Mouse (Mus musculus) MEL (cell line): Measurements from ENCODE around the gene Rnf148. TPM values are rescaled to one million over a fixed set of nuclear protein-coding genes. Genes with fewer than 3 reads are reported as not detected.

Source experiments
- DNase-seq: peaks from one replicate; pipeline ENCODE4 v3.0.0; 2011; ENCODE audit warnings: low read depth, low spot score
- H3K27ac ChIP-seq: 2 replicates; pipeline ENCODE4 v1.5.1; 2012; ENCODE audit warnings: low read depth, mild to moderate bottlenecking, control low read depth, low read length, moderate library complexity; ENCODE audit not compliant: control insufficient read depth
- H3K27me3 ChIP-seq, 2 experiments: fragments of 150-350 bp in 1 of 2; sonication (generic) in 1 of 2; 2 replicates each; pipeline ENCODE4 v1.6.1; 2012; ENCODE audit warnings: low read length in 2 of 2, mild to moderate bottlenecking in 2 of 2, improper control_type of control experiment in 1 of 2, moderate library complexity in 1 of 2; ENCODE audit not compliant: insufficient read depth in 2 of 2, control insufficient read depth in 1 of 2
- H3K36me3 ChIP-seq, 2 experiments: 2 replicates each; pipeline ENCODE4 v1.6.1; 2012 to 2014; ENCODE audit warnings: low read length in 2 of 2, improper control_type of control experiment in 1 of 2, inconsistent platforms in 1 of 2, mild to moderate bottlenecking in 1 of 2; ENCODE audit not compliant: insufficient read depth in 2 of 2, control insufficient read depth in 1 of 2
- H3K4me1 ChIP-seq, 2 experiments: fragments of 150-350 bp in 1 of 2; sonication (generic) in 1 of 2; 2 replicates each; pipeline ENCODE4 v1.6.1; 2012; ENCODE audit warnings: low read length in 2 of 2, improper control_type of control experiment in 1 of 2, mild to moderate bottlenecking in 1 of 2; ENCODE audit not compliant: insufficient read depth in 2 of 2, control insufficient read depth in 1 of 2
- H3K4me3 ChIP-seq, 2 experiments: fragments of 150-350 bp in 1 of 2; sonication (generic) in 1 of 2; 2 replicates each; pipeline ENCODE4 v1.5.1; 2012; ENCODE audit warnings: low read depth in 2 of 2, low read length in 2 of 2, mild to moderate bottlenecking in 2 of 2, moderate library complexity in 2 of 2, control low read depth in 1 of 2, improper control_type of control experiment in 1 of 2; ENCODE audit not compliant: control insufficient read depth in 1 of 2, insufficient read depth in 1 of 2
- H3K79me2 ChIP-seq: 2 replicates; pipeline ENCODE4 v1.6.1; 2012; ENCODE audit warnings: mild to moderate bottlenecking, low read length, moderate library complexity; ENCODE audit not compliant: control insufficient read depth, poor library complexity, insufficient read depth
- H3K9ac ChIP-seq: 2 replicates; pipeline ENCODE4 v1.6.1; 2012; ENCODE audit warnings: low read depth, mild to moderate bottlenecking, control low read depth, low read length, moderate library complexity; ENCODE audit not compliant: control insufficient read depth, poor library complexity, severe bottlenecking
- H3K9me3 ChIP-seq: fragments of 150-350 bp; sonication (generic); replicated peaks from 2 replicates; pipeline ENCODE4 v1.6.1; 2012; ENCODE audit warnings: mild to moderate bottlenecking, low read length, improper control_type of control experiment, moderate library complexity; ENCODE audit not compliant: insufficient read depth
- ELF1 ChIP-seq: IDR thresholded peaks from 2 replicates; pipeline ENCODE4 v1.6.1; 2014; ENCODE audit warnings: low read depth, mild to moderate bottlenecking, inconsistent platforms, low read length, improper control_type of control experiment, moderate library complexity
- KAT2A ChIP-seq: conservative IDR thresholded peaks from 2 replicates; pipeline ENCODE4 v1.6.1; 2012; ENCODE audit warnings: low read depth, low read length, improper control_type of control experiment, inconsistent platforms
- TBP ChIP-seq: IDR thresholded peaks from 2 replicates; pipeline ENCODE4 v1.8.0; 2011; ENCODE audit warnings: low read depth, low read length, improper control_type of control experiment
- polyA plus RNA-seq, 2 experiments: library from polyadenylated mRNA; stranded (reverse) in 1 of 2; unstranded in 1 of 2; fragments of >175 nt in 1 of 2; fragments of >200 nt in 1 of 2; gene quantifications; 2 replicates each; pipeline versions ENCODE4 v1.2.1 to v1.2.4; 2012; ENCODE audit warnings: low replicate concordance in 2 of 2, low read depth in 1 of 2; ENCODE audit not compliant: insufficient read length in 2 of 2, insufficient read depth in 1 of 2, missing spikeins in 1 of 2
- total RNA-seq: library from RNA; depleted of rRNA; stranded (reverse); fragments of 300-350 nt; gene quantifications from 2 replicates; pipeline ENCODE4 v1.2.3, GENCODE M21; 2012; rRNA removed

Gene Rnf148
- total and polyA plus RNA-seq, 3 experiments, result not detected

- H3K27me3 ChIP-seq, result no peaks in the 10 kb centered on the region; a peak in 1 of 4 replicates
- H3K4me1 ChIP-seq, result no peaks in the 10 kb centered on the region
- no peaks in the 10 kb centered on the region for H3K36me3 ChIP-seq
- H3K79me2 ChIP-seq, result no peaks in the 10 kb centered on the region
- no peaks in the 10 kb centered on the region for H3K9me3 ChIP-seq
- no peak for DNase-seq
- H3K4me3 ChIP-seq, result no peak overlapping the region
- H3K9ac ChIP-seq, result no peak overlapping the region
- H3K27ac ChIP-seq, result no peak overlapping the region
- TF ChIP-seq TBP (no peak), ELF1 (no peak), KAT2A (no peak)
Measured at GRCm38 (mm10) chr6:23630465-23630864, 24.5 kb downstream of the Rnf148 start.

Other genes starting within 250 kb of the Rnf148 start
- not detected in 2 replicates for gene Rnf133, start 4.8 kb downstream of the Rnf148 start, total RNA-seq
- not detected for gene Rnf133, start 4.8 kb downstream of the Rnf148 start, polyA plus RNA-seq
- gene Cadps2, start 184.3 kb upstream of the Rnf148 start, total RNA-seq, result not detected in 2 replicates
- not detected for gene Cadps2, start 184.3 kb upstream of the Rnf148 start, polyA plus RNA-seq